Mouse (Mus musculus) liver, postnatal 0 days (tissue): Measurements from ENCODE around the gene Rps19bp1.

Experiments used
- CTCF ChIP-seq: sonication (generic); IDR thresholded peaks from 2 replicates; pipeline ENCODE4 v1.5.1; 2016; ENCODE audit warnings: antibody characterized with exemption, low read depth
- EP300 ChIP-seq: IDR thresholded peaks from 2 replicates; pipeline ENCODE4 v1.6.1; 2016; ENCODE audit warnings: antibody characterized with exemption, low read depth, mild to moderate bottlenecking

DNA sequence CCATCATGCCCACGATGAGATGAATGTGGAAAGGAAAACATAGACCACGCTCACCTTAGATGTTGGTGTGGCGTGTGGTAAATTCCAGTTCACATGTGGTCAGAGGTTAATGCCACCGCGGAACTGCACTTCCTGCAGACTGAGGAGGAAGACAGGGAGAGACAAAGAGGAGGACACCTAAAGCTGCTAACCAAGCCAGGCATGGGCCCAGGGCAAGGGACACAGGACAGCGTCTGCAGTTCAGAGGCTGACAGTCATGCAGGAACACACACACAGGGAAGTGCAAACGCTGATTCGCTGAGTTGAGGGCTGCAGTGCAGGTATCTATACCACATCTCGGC is 47.7 kb downstream of the Rps19bp1 start:
- TF ChIP-seq CTCF (no peak), EP300 (no peak)
